Mouse (Mus musculus): ENCODE measurements around the gene Hnrnpdl.

DNA sequence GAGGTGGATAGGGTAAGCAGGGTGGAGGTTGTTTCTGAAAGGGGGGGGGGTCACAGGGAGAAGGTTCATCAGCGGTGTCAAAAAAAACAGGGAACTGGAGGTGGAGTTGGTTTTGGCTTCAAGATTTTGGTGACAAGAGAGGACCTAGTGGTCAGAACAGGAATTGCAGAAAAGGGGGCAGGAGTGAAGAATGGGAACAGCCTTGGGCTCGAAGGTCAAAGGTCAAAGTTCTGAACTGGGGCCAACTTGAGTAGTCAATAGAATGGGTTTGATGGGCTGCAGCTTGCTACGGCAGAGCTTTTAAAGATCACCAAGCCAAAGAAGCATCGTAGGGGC, 32.5 kb downstream of the Hnrnpdl start:
- TF ChIP-seq CTCF (IDR thresholded peaks at IDR 0.05; ENCODE audit: low read depth) = peak; percentile 61
- no peak for TF ChIP-seq EP300 (IDR thresholded peaks at IDR 0.05; ENCODE audit: low read depth)

All from liver, embryonic 14.5 days (tissue).